Mouse (Mus musculus): Measurements from ENCODE around the gene Sct. TPM values are rescaled to one million over a fixed set of nuclear protein-coding genes. Genes with fewer than 3 reads are reported as not detected.

Gene Sct
- polyA plus RNA-seq, 2 experiments = 17.3 to 17.6 TPM

- no peak overlapping the region for H3K4me3 ChIP-seq (replicated peaks; ENCODE audit: low read length)
- TF ChIP-seq POLR2A (IDR thresholded peaks at IDR 0.05; ENCODE audit: borderline replicate concordance, extremely low read depth, insufficient read depth, insufficient read length) = no peak
- WGBS = 84% methylated on average over 4 of the region's 4 CpGs
- no peak overlapping the region for H3K27ac ChIP-seq (replicated peaks; ENCODE audit: low read depth, low read length)
- DNase-seq (ENCODE audit: low spot score) (no peak), ATAC-seq (ENCODE audit: low FRiP score, low read depth) (no peak)
- peaks cover 88% of the 10 kb centered on the region for H3K36me3 ChIP-seq (ENCODE audit: control insufficient read depth, insufficient read depth, low read length)
- H3K9ac ChIP-seq (ENCODE audit: low read depth, low read length, severe bottlenecking) = no peak overlapping the region
- H3K9me3 ChIP-seq (ENCODE audit: control insufficient read depth, low read length) = no peaks in the 10 kb centered on the region
- no peaks in the 10 kb centered on the region for H3K4me1 ChIP-seq (ENCODE audit: control insufficient read depth, insufficient read depth, low read length)
- no peaks in the 10 kb centered on the region for H3K27me3 ChIP-seq (ENCODE audit: control insufficient read depth, insufficient read depth, low read length)
- no peak overlapping the region for H3K4me2 ChIP-seq (replicated peaks; ENCODE audit: low read depth, low read length, severe bottlenecking)
Observed at GRCm38 (mm10) chr7:141304537-141304936, 25.6 kb upstream of the Sct start.

GRCm38 (mm10) chr7:141302702-141303268, 23.9 kb upstream of the Sct start:
- H3K27ac ChIP-seq (replicated peaks; ENCODE audit: low read depth, low read length) = no peak overlapping the region
- DNase-seq (ENCODE audit: low spot score) (no peak), ATAC-seq (ENCODE audit: low FRiP score, low read depth) (no peak)
- H3K36me3 ChIP-seq (ENCODE audit: control insufficient read depth, insufficient read depth, low read length) = peaks cover 76% of the 10 kb centered on the region
- 81% methylated on average over 1 of the region's 1 CpGs for WGBS
- H3K4me2 ChIP-seq (replicated peaks; ENCODE audit: low read depth, low read length, severe bottlenecking) = no peak overlapping the region
- H3K4me3 ChIP-seq (replicated peaks; ENCODE audit: low read length) = no peak overlapping the region
- no peaks in the 10 kb centered on the region for H3K4me1 ChIP-seq (ENCODE audit: control insufficient read depth, insufficient read depth, low read length)
- H3K27me3 ChIP-seq (ENCODE audit: control insufficient read depth, insufficient read depth, low read length) = no peaks in the 10 kb centered on the region
- TF ChIP-seq POLR2A (IDR thresholded peaks at IDR 0.05; ENCODE audit: borderline replicate concordance, extremely low read depth, insufficient read depth, insufficient read length) = no peak
- H3K9me3 ChIP-seq (ENCODE audit: control insufficient read depth, low read length) = no peaks in the 10 kb centered on the region
- no peak overlapping the region for H3K9ac ChIP-seq (ENCODE audit: low read depth, low read length, severe bottlenecking)

GRCm38 (mm10) chr7:141301386-141301785, 22.5 kb upstream of the Sct start:
- Histone ChIP-seq H3K4me3 (replicated peaks; ENCODE audit: low read length) (no peak overlapping the region), H3K9me3 (ENCODE audit: control insufficient read depth, low read length) (no peaks in the 10 kb centered on the region), H3K9ac (ENCODE audit: low read depth, low read length, severe bottlenecking) (no peak overlapping the region), H3K36me3 (ENCODE audit: control insufficient read depth, insufficient read depth, low read length) (peaks cover 74% of the 10 kb centered on the region), H3K27ac (replicated peaks; ENCODE audit: low read depth, low read length) (no peak overlapping the region), H3K4me1 (ENCODE audit: control insufficient read depth, insufficient read depth, low read length) (no peaks in the 10 kb centered on the region), H3K27me3 (ENCODE audit: control insufficient read depth, insufficient read depth, low read length) (no peaks in the 10 kb centered on the region), H3K4me2 (replicated peaks; ENCODE audit: low read depth, low read length, severe bottlenecking) (no peak overlapping the region)
- ATAC-seq (ENCODE audit: low FRiP score, low read depth) (no peak), DNase-seq (ENCODE audit: low spot score) (no peak)
- TF ChIP-seq POLR2A (IDR thresholded peaks at IDR 0.05; ENCODE audit: borderline replicate concordance, extremely low read depth, insufficient read depth, insufficient read length) = no peak
- WGBS = 96% methylated on average over 9 of the region's 9 CpGs

GRCm38 (mm10) chr7:141299175-141299574, 20.2 kb upstream of the Sct start:
- H3K4me1 ChIP-seq (ENCODE audit: control insufficient read depth, insufficient read depth, low read length) = no peaks in the 10 kb centered on the region
- H3K4me2 ChIP-seq (replicated peaks; ENCODE audit: low read depth, low read length, severe bottlenecking) = no peak overlapping the region
- DNase-seq (ENCODE audit: low spot score) (no peak), ATAC-seq (ENCODE audit: low FRiP score, low read depth) (no peak)
- WGBS = 95% methylated on average over 8 of the region's 8 CpGs
- peaks cover 14% of the 10 kb centered on the region for H3K27me3 ChIP-seq (ENCODE audit: control insufficient read depth, insufficient read depth, low read length)
- H3K9me3 ChIP-seq (ENCODE audit: control insufficient read depth, low read length) = no peaks in the 10 kb centered on the region
- H3K27ac ChIP-seq (replicated peaks; ENCODE audit: low read depth, low read length) = no peak overlapping the region
- H3K4me3 ChIP-seq (replicated peaks; ENCODE audit: low read length) = no peak overlapping the region
- TF ChIP-seq POLR2A (IDR thresholded peaks at IDR 0.05; ENCODE audit: borderline replicate concordance, extremely low read depth, insufficient read depth, insufficient read length) = no peak
- H3K36me3 ChIP-seq (ENCODE audit: control insufficient read depth, insufficient read depth, low read length) = peaks cover 53% of the 10 kb centered on the region
- no peak overlapping the region for H3K9ac ChIP-seq (ENCODE audit: low read depth, low read length, severe bottlenecking)

GRCm38 (mm10) chr7:141297926-141298650, 19.2 kb upstream of the Sct start:
- no peaks in the 10 kb centered on the region for H3K9me3 ChIP-seq (ENCODE audit: control insufficient read depth, low read length)
- H3K9ac ChIP-seq (ENCODE audit: low read depth, low read length, severe bottlenecking) = no peak overlapping the region
- no peak for TF ChIP-seq POLR2A (IDR thresholded peaks at IDR 0.05; ENCODE audit: borderline replicate concordance, extremely low read depth, insufficient read depth, insufficient read length)
- 82% methylated on average over 3 of the region's 3 CpGs for WGBS
- H3K4me3 ChIP-seq (replicated peaks; ENCODE audit: low read length) = no peak overlapping the region
- DNase-seq (ENCODE audit: low spot score) (no peak), ATAC-seq (ENCODE audit: low FRiP score, low read depth) (no peak)
- peaks cover 43% of the 10 kb centered on the region for H3K36me3 ChIP-seq (ENCODE audit: control insufficient read depth, insufficient read depth, low read length)
- no peak overlapping the region for H3K27ac ChIP-seq (replicated peaks; ENCODE audit: low read depth, low read length)
- no peak overlapping the region for H3K4me2 ChIP-seq (replicated peaks; ENCODE audit: low read depth, low read length, severe bottlenecking)
- H3K27me3 ChIP-seq (ENCODE audit: control insufficient read depth, insufficient read depth, low read length) = peaks cover 25% of the 10 kb centered on the region
- H3K4me1 ChIP-seq (ENCODE audit: control insufficient read depth, insufficient read depth, low read length) = no peaks in the 10 kb centered on the region

Data from limb, embryonic 14.5 days (tissue).